Mouse (Mus musculus) C2C12 (cell line): Measurements from ENCODE around the gene Glis3.

Experiments used
- CTCF ChIP-seq: IDR thresholded peaks from one replicate; pipeline ENCODE4 v1.5.1; 2011; ENCODE audit not compliant: control insufficient read depth, insufficient read depth, insufficient read length
- MAX ChIP-seq: IDR thresholded peaks from one replicate; pipeline ENCODE4 v1.6.1; 2011; ENCODE audit warnings: mild to moderate bottlenecking, control low read depth
- USF1 ChIP-seq: IDR thresholded peaks from one replicate; pipeline ENCODE4 v1.6.1; 2011; ENCODE audit warnings: low read depth, mild to moderate bottlenecking, control low read depth, moderate library complexity

DNA sequence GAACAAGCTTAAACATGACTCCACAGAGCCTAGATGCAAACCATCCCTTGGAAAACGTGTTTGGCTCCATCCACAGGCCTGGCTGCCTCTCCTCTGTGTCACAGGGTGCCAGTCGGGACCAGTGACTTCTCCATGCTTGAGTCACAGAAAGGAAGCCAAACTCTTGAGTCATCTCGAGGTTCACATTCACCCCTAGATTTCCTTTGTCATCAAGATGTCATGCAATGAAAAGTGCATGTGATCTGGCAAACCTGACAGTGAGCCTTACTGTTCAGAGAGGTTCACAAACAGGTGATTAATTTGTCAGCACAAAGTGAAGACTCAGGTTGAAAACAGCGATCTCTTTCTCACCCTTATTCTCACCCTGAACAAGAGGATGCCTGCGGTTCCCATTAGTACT lies 290.7 kb downstream of the Glis3 start:
- no peak for TF ChIP-seq CTCF
- TF ChIP-seq USF1: peak; percentile 62
- TF ChIP-seq MAX: peak; percentile 79
